Mouse (Mus musculus) C2C12 (cell line): ENCODE results near the gene Snhg11.

ENCODE experiments used
- CEBPB ChIP-seq: IDR thresholded peaks from one replicate; pipeline ENCODE4 v1.6.1; 2011; ENCODE audit warnings: low read depth, mild to moderate bottlenecking, control low read depth, moderate library complexity
- CTCF ChIP-seq: IDR thresholded peaks from one replicate; pipeline ENCODE4 v1.5.1; 2011; ENCODE audit not compliant: control insufficient read depth, insufficient read depth, insufficient read length
- MAX ChIP-seq: IDR thresholded peaks from one replicate; pipeline ENCODE4 v1.6.1; 2011; ENCODE audit warnings: mild to moderate bottlenecking, control low read depth
- MYOD1 ChIP-seq: IDR thresholded peaks from one replicate; pipeline ENCODE4 v1.6.1; 2011; ENCODE audit warnings: low read depth; ENCODE audit not compliant: control insufficient read depth, insufficient read length

- TF ChIP-seq MAX (no peak), CTCF (no peak), MYOD1 (no peak), CEBPB (no peak)
These were observed 1.9 kb upstream of the Snhg11 start for GRCm38 (mm10) chr2:158373516-158373915.
